Mouse (Mus musculus) adrenal gland (tissue): ENCODE measurements around the gene Reg1.
"Not testable (repeated sequence)": the region's sequence is repeated elsewhere in the genome, so short reads cannot be mapped to it uniquely, and the experiment has no call there.

Source experiments
- intact Hi-C: fragments of 180-260 bp; cut with DNase I; formaldehyde crosslinking; loops from one replicate; pipeline ENCODE4 v1.15.1; 2025
- long read RNA-seq, 2 experiments: library from polyadenylated mRNA; unstranded; transcript quantifications; one replicate each; pipeline ENCODE4 v2.0.0; 2020; ENCODE audit warnings: borderline replicate concordance in 1 of 2; ENCODE audit not compliant: insufficient replicate concordance in 1 of 2

Reg1 gene
- long read RNA-seq, experiment 1, result 0 reads
- long read RNA-seq, experiment 2, result 0 reads

DNA sequence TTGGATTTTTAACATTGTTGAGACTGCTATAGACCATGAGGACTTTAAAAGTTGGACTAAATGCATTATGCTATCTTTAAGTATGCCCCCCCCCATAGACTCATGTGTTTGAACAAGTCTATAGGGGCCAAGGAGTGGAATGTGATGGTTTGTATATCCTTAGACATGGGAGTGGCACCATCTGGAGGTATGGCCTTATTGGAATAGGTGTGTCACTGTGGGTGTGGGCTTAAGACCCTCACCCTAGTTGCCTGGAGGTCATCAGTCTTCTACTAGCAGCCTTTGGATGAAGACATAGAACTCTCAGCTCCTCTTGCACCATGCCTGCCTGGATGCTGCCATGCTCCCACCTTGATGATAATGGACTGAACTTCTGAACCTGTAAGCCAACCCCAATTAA lies at the start of gene Reg1:
Gene Reg1, plus strand, starts transcription at position 301 of the 400 bp plus-strand sequence.
- intact Hi-C loops, result not testable (repeated sequence)

GRCm38 (mm10) chr6:78378765-78379164 lies 43.7 kb upstream of the Reg1 start, which contains the start of gene Reg3d:
Reg3d (minus strand) TSS chr6:78378865.
- intact Hi-C loops, result no loop called here

DNA sequence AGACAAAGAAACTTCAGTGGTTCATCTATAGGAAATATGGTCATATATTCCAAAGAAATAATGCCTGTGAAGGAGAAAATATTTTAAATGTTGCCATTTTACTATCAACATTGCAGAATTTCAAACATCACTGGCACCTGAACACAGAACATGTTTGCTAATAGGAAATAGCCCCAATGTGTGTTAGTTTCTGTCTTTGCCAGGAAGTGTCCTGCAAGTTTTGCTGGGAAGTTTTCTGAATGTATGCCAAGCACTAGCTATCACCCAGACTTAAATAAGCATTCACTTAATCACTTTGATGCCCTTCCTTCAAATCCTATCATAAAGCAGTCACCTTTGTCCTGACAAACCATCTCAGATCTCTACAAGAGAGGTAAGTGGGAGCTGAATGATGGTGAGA lies 42.1 kb upstream of the Reg1 start, which contains the start of gene Reg3a:
Gene Reg3a, plus strand, starts transcription at position 301 of the 400 bp plus-strand sequence.
- intact Hi-C loops, result no loop called here

GRCm38 (mm10) chr6:78385609-78386008 lies 36.9 kb upstream of the Reg1 start:
- intact Hi-C loops, result no loop called here

DNA sequence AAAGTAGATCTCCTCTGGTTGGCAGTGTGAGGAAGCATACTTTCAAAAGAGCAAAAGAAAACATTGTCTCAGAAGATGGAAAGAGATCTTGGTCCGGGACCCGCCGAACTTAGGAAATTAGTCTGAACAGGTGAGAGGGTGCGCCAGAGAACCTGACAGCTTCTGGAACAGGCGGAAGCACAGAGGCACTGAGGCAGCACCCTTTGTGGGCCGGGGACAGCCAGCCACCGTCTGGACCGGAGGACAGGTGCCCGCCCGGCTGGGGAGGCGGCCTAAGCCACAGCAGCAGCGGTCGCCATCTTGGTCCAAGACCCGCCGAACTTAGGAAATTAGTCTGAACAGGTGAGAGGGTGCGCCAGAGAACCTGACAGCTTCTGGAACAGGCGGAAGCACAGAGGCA lies 27.2 kb upstream of the Reg1 start, which contains the start of gene Reg2:
Gene Reg2, plus strand, starts transcription at position 301 of the 400 bp plus-strand sequence.
- intact Hi-C loops, result not testable (repeated sequence)

- intact Hi-C loops, result no loop called here
Measured at GRCm38 (mm10) chr6:78425497-78425896, 3.0 kb downstream of the Reg1 start.

DNA sequence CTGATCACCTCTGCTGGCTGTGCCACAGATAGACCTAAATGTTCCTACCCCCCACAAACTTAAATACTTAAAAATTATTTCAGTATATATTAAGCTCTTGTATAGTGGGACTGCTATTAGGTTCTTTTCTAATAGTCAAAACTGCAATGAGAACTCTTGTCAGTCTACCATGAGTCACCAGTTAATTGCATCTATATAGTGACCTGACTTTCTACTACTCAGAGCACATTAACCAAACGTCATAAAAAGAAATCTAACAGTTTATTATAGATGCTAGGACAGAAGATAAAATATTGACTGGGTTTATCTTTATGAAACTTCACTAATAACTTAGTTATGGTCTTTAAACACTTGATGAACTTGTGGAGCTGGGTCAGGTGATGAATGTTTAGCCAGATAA lies 24.7 kb downstream of the Reg1 start:
- intact Hi-C loops, result no loop called here

DNA sequence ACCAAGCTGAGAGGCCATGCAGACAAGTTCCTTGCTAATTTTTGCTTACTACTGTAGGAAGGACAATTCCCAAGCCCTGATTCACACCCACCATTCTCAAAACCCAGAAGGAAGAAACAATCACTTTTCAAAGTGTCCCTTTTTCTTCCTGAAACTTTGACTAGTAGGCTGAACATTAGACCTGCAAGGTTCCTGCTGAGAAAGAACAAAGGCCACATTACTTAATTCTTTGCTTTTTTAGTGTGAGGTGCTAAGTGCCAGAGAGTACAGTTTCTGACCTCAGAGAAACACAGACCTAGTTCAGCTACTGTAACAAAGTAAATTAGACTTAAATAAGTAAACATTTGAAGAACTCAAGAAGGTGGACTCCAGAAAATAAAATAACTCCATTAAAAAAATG lies 25.9 kb downstream of the Reg1 start:
- intact Hi-C loops, result no loop called here

GRCm38 (mm10) chr6:78452804-78453203 lies 30.3 kb downstream of the Reg1 start:
- intact Hi-C loops, result no loop called here

GRCm38 (mm10) chr6:78460191-78460825 lies 37.8 kb downstream of the Reg1 start:
- intact Hi-C loops, result no loop called here

DNA sequence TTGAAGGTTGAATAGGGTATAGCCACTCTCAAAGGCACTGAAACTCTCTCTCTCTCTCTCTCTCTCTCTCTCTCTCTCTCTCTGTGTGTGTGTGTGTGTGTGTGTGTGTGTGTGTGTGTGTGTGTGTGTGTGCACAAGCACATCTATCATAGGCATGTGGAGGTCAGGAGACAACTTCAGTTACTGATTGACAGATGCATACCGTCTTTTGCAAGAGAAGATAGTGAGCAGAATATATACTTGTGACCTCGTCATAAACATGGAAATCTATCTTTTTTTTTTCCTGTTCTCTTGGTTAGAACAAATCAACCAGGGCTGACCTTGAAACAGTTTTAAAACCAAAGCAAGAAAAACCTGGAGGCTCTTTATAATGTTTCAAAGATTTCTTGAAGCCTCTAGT lies 39.8 kb downstream of the Reg1 start:
- intact Hi-C loops, result no loop called here

DNA sequence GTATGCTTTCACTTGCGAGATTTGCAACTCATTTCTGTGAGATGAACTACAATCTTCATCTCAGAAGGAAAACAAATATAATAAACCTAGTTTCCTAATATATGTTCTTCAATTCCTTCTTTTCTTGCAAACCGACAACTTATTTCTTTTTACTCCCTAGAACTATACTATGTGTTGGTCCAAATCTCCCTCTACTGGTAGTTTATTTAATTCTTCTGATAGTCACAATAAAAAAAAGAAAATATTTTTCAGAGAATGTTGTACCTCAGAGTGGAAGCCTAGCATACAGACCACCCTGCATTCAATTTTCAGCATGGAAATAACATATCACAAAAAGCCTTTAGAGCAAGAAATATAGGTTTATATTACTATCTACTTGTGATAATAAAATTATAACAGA lies 40.8 kb downstream of the Reg1 start:
- intact Hi-C loops, result no loop called here

DNA sequence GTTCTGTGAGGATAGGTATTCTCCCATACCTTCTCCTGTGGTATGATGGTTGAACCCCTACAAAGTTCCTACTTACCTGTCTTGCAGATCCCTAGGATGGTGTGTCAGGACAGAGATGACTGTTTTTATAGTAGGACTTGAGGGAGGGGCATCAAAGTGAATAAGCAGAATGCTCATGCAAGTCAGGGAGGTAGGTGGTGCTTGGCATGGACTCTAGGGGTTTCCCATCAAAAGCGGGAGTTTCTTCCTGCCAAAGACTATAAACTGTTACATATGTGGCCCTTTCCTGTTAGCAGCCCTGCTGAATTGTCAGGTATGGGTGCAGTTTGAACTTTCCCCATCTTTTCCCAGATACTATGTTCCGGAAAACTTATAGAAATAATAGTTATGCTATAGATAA lies 46.3 kb downstream of the Reg1 start, which contains the start of gene Reg3g:
Gene Reg3g, minus strand, starts transcription at position 101 of the 400 bp plus-strand sequence.
- intact Hi-C loops, result no loop called here

DNA sequence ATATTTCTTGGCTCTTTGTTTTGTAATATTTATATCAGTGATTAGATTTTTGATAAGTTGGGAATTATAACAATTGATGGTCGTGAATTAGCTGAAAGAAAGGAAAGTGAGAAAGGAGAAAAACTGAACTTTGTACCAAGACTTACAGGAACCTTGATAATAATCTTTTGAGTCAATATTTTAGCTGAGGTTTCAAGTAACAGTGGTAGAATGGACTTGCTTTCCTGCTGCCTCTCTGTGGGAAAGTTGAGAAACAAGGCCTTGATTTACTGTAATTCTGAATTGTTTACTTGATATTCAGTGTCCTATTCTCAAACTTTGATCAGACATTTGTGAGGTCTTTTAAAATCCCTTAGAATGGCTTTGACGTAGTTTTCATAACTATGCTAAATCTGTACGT lies 46.8 kb downstream of the Reg1 start:
- intact Hi-C loops, result no loop called here
